Mouse (Mus musculus) lung, postnatal 0 days (tissue): ENCODE data around the gene Trmt61a. TPM values are rescaled to one million over a fixed set of nuclear protein-coding genes. Genes with fewer than 3 reads are reported as not detected.

ENCODE experiments used
- ATAC-seq: fragments of 200-750 bp; cut with Nextera tagmentation; 2 replicates; pipeline ENCODE4 v1.8.0; 2017; ENCODE audit warnings: moderate library complexity
- DNase-seq: peaks from one replicate; pipeline ENCODE4 v3.0.0-alpha.2; 2016; ENCODE audit warnings: low spot score
- H3K27ac ChIP-seq: fragments of 300-500 bp; sonication (generic); 2 replicates; pipeline ENCODE4 v1.5.1; 2014; ENCODE audit warnings: antibody characterized with exemption, mild to moderate bottlenecking, low read length, mixed read lengths
- H3K27me3 ChIP-seq: fragments of 300-500 bp; sonication (generic); replicated peaks from 2 replicates; pipeline ENCODE4 v1.6.1; 2014; ENCODE audit warnings: low read length, mixed read lengths; ENCODE audit not compliant: insufficient read depth
- H3K36me3 ChIP-seq: fragments of 300-500 bp; sonication (generic); 2 replicates; pipeline ENCODE4 v1.6.1; 2014; ENCODE audit warnings: low read length, mixed read lengths; ENCODE audit not compliant: insufficient read depth
- H3K4me1 ChIP-seq: fragments of 300-500 bp; sonication (generic); 2 replicates; pipeline ENCODE4 v1.6.1; 2014; ENCODE audit warnings: antibody characterized with exemption, low read depth, low read length, mixed read lengths; ENCODE audit not compliant: insufficient read depth
- H3K4me2 ChIP-seq: fragments of 300-500 bp; sonication (generic); replicated peaks from 2 replicates; pipeline ENCODE4 v1.6.1; 2014; ENCODE audit warnings: low read depth, mild to moderate bottlenecking, low read length, moderate library complexity, mixed read lengths
- H3K4me3 ChIP-seq: fragments of 300-500 bp; sonication (generic); 2 replicates; pipeline ENCODE4 v1.5.1; 2014; ENCODE audit warnings: low read depth, low read length
- H3K9ac ChIP-seq: fragments of 300-500 bp; sonication (generic); replicated peaks from 2 replicates; pipeline ENCODE4 v1.6.1; 2014; ENCODE audit warnings: low read depth, mild to moderate bottlenecking
- H3K9me3 ChIP-seq: fragments of 300-500 bp; sonication (generic); 2 replicates; pipeline ENCODE4 v1.6.1; 2016; ENCODE audit warnings: low read length, mixed read lengths
- CTCF ChIP-seq: IDR thresholded peaks from 2 replicates; pipeline ENCODE4 v1.5.1; 2016; ENCODE audit warnings: antibody characterized with exemption, mild to moderate bottlenecking
- EP300 ChIP-seq: IDR thresholded peaks from 2 replicates; pipeline ENCODE4 v1.6.1; 2016; ENCODE audit warnings: antibody characterized with exemption, mild to moderate bottlenecking, control low read depth
- WGBS: fragments of 180-500 bp; shearing (Covaris S2); extraction: QIAGEN DNeasy Blood & Tissue Kit; methylation state at CpG from one replicate; pipeline ENCODE4 v1.1.7; 2014; 5-methylcytosine and 5-hydroxymethylcytosine counted together
- polyA plus RNA-seq: library from polyadenylated mRNA; unstranded; fragments of >200 nt; fragmentation: Nextera tagmentation; extraction: Ambion mirVana; gene quantifications from 2 replicates; pipeline ENCODE4 v1.2.1, GENCODE M21; 2015

Gene Trmt61a
- polyA plus RNA-seq, 1 experiment from 2014 or later, result 4.3 TPM

DNA sequence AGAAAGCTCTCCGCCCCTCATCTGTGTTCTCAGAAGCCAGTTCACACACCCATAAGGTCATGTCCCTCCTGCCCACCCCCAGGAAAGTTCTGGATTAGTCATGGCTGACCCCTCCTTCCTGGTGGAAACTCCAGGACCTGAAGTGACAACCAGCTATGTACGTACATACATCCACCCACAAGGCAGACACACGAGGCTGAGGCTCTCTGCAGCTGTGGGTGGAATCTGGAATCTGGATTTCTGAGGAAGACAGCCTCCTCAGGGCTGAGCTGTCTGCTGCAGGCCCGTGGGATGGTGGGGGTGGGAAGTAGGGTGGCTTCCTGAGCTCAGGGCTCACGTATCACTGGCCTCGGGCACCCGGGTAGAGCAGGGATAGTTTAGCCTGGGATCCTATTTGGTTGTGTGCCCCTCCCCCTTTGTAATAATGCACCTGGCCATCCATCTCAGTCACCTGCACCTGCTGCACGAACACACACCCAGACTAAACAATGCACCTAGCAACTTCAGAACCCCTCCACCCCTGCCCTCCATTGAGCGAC is 23.1 kb downstream of the Trmt61a start:
- TF ChIP-seq EP300 (no peak), CTCF (no peak)
- no peak overlapping the region for H3K4me2 ChIP-seq
- H3K4me1 ChIP-seq, result peaks cover 15% of the 10 kb centered on the region
- DNase-seq (no peak), ATAC-seq (no peak)
- no peak overlapping the region for H3K27ac ChIP-seq
- H3K9ac ChIP-seq, result no peak overlapping the region
- no peak overlapping the region for H3K4me3 ChIP-seq
- H3K36me3 ChIP-seq, result no peaks in the 10 kb centered on the region
- WGBS, result 47% methylated on average over 9 of the region's 9 CpGs
- H3K9me3 ChIP-seq, result no peaks in the 10 kb centered on the region
- no peaks in the 10 kb centered on the region for H3K27me3 ChIP-seq

DNA sequence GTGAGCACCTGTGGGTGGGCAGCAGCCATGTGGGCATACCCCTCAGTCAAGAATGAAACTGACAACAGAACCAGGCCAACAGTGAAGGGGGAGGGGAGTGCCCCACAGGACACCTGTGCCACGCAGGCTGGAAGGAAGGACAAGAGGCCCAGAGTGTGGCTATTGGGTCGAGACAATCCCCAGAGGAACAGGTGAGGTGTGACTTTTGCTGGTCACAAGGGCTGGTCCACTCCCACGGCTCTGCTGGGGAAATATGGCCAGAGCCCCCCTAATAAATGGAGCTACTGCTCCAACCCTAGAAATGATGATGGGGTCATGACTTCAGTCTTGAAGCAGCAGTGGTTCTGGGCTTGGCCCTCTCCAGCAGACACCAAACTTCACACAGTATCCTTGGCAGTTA is 25.4 kb downstream of the Trmt61a start:
- TF ChIP-seq EP300 (no peak), CTCF (no peak)
- no peak overlapping the region for H3K9ac ChIP-seq
- no peaks in the 10 kb centered on the region for H3K27me3 ChIP-seq
- no peaks in the 10 kb centered on the region for H3K9me3 ChIP-seq
- H3K4me1 ChIP-seq, result peaks cover 15% of the 10 kb centered on the region
- H3K27ac ChIP-seq, result no peak overlapping the region
- 75% methylated on average over 3 of the region's 3 CpGs for WGBS
- DNase-seq, result no peak
- H3K4me2 ChIP-seq, result no peak overlapping the region
- no peaks in the 10 kb centered on the region for H3K36me3 ChIP-seq
- H3K4me3 ChIP-seq, result no peak overlapping the region
- ATAC-seq, result no peak

DNA sequence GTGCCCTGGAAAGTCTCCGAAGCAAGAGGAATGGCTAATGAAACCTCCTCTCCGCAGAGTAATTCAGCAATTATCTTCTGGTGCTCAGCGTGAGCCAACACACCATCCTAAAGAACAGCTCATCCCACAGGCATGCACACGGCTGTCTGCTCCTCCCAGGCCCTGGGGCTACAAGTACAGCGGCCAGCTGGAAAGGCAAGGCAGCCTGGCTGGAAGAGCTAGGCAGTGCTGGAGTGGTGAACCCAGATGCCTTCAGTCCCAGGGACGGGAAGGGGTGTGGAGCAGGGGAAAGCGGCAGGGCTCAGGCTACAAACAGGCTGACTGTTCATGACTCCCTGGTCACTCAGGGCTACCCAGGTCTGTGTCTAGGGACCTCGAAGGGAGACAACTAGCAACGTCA is 26.7 kb downstream of the Trmt61a start:
- peak; percentile 88 for DNase-seq
- H3K4me1 ChIP-seq, result peaks cover 15% of the 10 kb centered on the region
- 39% methylated on average over 9 of the region's 9 CpGs for WGBS

DNA sequence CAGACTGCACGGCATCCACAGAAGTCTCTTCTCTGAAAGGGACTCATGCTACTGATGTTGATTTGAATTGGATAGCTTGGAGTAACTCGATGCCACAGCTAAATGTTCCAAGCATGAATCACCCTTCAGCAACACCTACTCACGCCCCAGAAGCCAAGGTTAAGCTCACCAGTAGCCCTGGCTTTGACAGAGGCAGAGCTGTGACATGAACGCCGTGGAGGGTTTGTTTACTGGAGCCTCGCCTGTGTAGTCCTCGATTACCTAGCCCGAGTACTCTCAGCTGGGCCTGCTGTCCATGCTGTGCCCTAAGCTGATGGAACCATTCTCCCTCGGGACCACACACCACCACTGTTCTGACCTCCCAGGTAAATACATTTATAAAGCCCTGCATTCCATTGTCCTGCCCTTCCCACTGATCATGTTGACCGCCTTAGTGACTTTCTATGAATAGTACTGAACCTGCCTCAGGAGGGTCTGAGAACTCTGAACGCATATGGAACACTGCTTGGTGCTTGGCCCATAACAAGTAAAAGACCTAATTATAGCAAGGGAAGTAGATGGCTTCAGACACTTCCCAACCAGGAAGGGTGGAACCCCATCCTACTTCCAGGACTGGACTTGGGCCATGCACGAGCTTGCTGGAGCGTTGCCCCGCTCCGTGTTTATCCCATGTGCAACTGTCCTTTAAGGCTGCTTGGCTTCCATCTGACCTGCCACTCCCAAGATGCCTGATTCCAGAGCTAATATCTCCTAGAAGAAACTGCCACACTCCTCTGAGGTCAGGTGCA is 27.5 kb downstream of the Trmt61a start:
- Histone ChIP-seq H3K9me3 (no peaks in the 10 kb centered on the region), H3K4me3 (no peak overlapping the region), H3K4me1 (peaks cover 15% of the 10 kb centered on the region), H3K27ac (peak overlapping the region; percentile 78), H3K27me3 (no peaks in the 10 kb centered on the region), H3K4me2 (no peak overlapping the region), H3K9ac (no peak overlapping the region), H3K36me3 (peaks cover 18% of the 10 kb centered on the region; the same call in 1 of the 2 replicates)
- DNase-seq (peak; percentile 86), ATAC-seq (peak; percentile 83)
- 25% methylated on average over 15 of the region's 15 CpGs for WGBS
- peak; percentile 88 for TF ChIP-seq EP300
- TF ChIP-seq CTCF, result no peak

More for the DNA sequence above, 26.7 kb downstream of the Trmt61a start:
- H3K9me3 ChIP-seq, result no peaks in the 10 kb centered on the region
- TF ChIP-seq EP300, result no peak
- no peak for TF ChIP-seq CTCF
- no peak overlapping the region for H3K9ac ChIP-seq
- peak overlapping the region; percentile 78 for H3K27ac ChIP-seq
- H3K27me3 ChIP-seq, result no peaks in the 10 kb centered on the region
- peaks cover 11% of the 10 kb centered on the region; the same call in 1 of the 2 replicates for H3K36me3 ChIP-seq
- no peak overlapping the region for H3K4me2 ChIP-seq
- ATAC-seq, result peak; percentile 81
- no peak overlapping the region for H3K4me3 ChIP-seq

DNA sequence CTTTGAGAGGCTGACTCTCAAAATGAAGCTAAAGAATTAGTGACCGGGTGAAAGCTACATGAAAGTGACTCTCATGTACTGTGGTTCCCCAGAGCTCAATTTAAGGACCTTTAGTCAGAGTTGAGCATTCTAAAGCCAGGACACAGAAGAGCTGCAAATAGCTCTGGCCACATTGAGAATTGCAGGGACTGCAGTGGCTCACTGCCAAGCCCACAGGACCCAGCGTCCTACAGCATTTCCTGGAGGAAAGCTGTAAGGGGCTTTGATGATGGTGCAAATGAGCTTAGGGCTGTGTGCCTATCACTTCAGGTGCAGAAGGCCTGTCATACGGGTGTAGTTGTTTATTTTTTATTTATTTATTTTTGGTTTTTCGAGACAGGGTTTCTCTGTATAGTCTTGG is 30.3 kb downstream of the Trmt61a start:
- DNase-seq, result no peak
- peak; percentile 21; the same call in 1 of the 2 replicates for TF ChIP-seq EP300
- peak; percentile 24; the same call in 1 of the 2 replicates for TF ChIP-seq CTCF
- 49% methylated on average over 4 of the region's 4 CpGs for WGBS
- Histone ChIP-seq H3K36me3 (peaks cover 24% of the 10 kb centered on the region; the same call in 1 of the 2 replicates), H3K4me3 (no peak overlapping the region), H3K4me1 (peaks cover 21% of the 10 kb centered on the region), H3K9ac (no peak overlapping the region), H3K27me3 (no peaks in the 10 kb centered on the region), H3K27ac (no peak overlapping the region), H3K9me3 (no peaks in the 10 kb centered on the region), H3K4me2 (no peak overlapping the region)
- no peak for ATAC-seq

DNA sequence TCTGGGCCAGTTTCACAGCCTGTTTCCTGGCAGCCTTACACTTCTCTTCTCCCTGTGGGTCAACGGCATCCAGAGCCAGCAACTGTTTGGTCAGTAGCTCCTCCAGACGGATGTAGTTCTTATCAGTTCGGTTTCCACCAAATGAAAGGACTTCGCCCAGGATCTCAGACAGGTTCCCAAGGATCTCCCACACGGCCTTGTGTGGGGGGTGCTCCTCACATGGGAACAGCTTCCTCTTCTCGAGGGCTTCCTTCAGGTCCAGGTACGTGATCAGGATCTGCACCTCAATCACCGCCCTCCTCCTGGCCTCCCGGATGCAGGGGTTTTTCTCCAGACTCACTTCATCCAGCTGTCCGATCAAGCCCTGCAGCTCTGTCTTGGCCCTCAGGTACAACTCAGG is 32.2 kb downstream of the Trmt61a start:
- Histone ChIP-seq H3K4me2 (no peak overlapping the region), H3K9me3 (no peaks in the 10 kb centered on the region), H3K4me3 (no peak overlapping the region), H3K9ac (no peak overlapping the region), H3K36me3 (peaks cover 24% of the 10 kb centered on the region; the same call in 1 of the 2 replicates), H3K27ac (no peak overlapping the region), H3K4me1 (peaks cover 13% of the 10 kb centered on the region), H3K27me3 (no peaks in the 10 kb centered on the region)
- ATAC-seq, result no peak
- TF ChIP-seq CTCF (no peak), EP300 (no peak)
- 83% methylated on average over 10 of the region's 10 CpGs for WGBS
- DNase-seq, result no peak
